Mouse (Mus musculus): ENCODE measurements around the gene Mthfr. TPM values are rescaled to one million over a fixed set of nuclear protein-coding genes. Genes with fewer than 3 reads are reported as not detected.

Gene Mthfr
- polyA plus RNA-seq, 1 experiment from 2014 or later: 18.7 TPM

DNA sequence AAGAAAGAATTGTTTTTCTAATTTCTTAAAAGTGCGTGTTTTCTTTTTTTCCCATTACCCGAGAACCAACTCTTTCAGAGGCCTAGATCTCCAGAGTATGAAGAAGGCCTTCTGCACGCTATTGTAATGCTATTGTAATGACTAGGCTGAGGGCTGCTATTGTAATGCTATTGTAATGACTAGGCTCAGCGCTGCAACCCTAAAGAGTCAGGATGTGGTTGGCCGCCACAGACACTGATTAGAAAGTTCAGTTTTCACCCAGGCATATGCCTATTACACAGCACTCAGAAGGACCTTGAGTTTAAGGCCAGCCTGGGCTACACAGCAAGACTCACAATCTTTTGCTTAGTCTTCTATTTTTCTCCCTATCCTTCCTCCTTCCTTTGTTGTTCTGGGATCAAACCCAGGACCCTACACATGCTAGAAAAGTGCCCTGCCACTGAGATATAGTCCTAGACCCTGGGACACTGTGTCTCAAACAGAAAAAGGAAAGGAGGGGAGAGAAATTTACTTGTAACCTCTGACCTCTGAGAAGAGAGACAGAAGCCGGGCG is 4.9 kb upstream of the Mthfr start:
- H3K27me3 ChIP-seq (ENCODE audit: control insufficient read depth, insufficient read depth, low read length): no peaks in the 10 kb centered on the region
- H3K27ac ChIP-seq (replicated peaks; ENCODE audit: low read depth, low read length): no peak overlapping the region
- H3K9ac ChIP-seq (ENCODE audit: low read length): no peak overlapping the region
- peaks cover 4% of the 10 kb centered on the region; the same call in 1 of the 2 replicates for H3K36me3 ChIP-seq (ENCODE audit: control insufficient read depth, insufficient read depth, low read length)
- no peak overlapping the region for H3K4me3 ChIP-seq (ENCODE audit: low read depth, low read length)
- ATAC-seq (ENCODE audit: insufficient number of reproducible peaks, low FRiP score, low TSS enrichment, low read depth) (no peak), DNase-seq (ENCODE audit: low spot score) (no peak)
- H3K4me1 ChIP-seq (ENCODE audit: control insufficient read depth, insufficient read depth, low read length): peaks cover 4% of the 10 kb centered on the region
- H3K9me3 ChIP-seq (ENCODE audit: control insufficient read depth, low read length): no peaks in the 10 kb centered on the region
- 84% methylated on average over 7 of the region's 7 CpGs for whole genome bisulfite sequencing
- H3K4me2 ChIP-seq (ENCODE audit: low read depth, severe bottlenecking): no peak overlapping the region

DNA sequence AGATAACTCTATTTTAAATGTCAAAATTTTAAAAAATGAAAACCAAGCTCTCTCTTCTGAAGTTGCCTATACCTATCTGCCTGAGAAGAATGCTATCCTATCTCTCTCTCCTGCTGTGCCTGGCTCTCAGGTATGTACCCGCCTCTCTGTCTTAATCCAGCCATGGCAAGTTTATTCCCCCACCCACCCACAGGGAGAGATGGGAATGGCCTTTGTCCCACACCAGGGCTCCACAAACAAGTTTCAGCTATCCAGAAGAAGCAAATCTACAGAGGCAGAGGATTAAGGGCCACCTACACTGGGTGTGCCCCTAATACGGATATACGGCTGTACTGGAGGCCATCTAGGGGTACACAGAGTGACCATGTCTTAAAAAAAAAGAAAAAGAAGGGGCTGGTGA is 3.4 kb upstream of the Mthfr start:
- no peak for DNase-seq (ENCODE audit: low spot score)
- WGBS: 85% methylated on average over 3 of the region's 3 CpGs
- H3K36me3 ChIP-seq (ENCODE audit: control insufficient read depth, insufficient read depth, low read length): 0 out of 2 replicates have a peak, but pooled peaks cover under 1% of the 10 kb centered on the region
- no peaks in the 10 kb centered on the region for H3K9me3 ChIP-seq (ENCODE audit: control insufficient read depth, low read length)
- H3K27me3 ChIP-seq (ENCODE audit: control insufficient read depth, insufficient read depth, low read length): no peaks in the 10 kb centered on the region
- H3K4me3 ChIP-seq (ENCODE audit: low read depth, low read length): no peak overlapping the region
- H3K9ac ChIP-seq (ENCODE audit: low read length): no peak overlapping the region
- H3K27ac ChIP-seq (replicated peaks; ENCODE audit: low read depth, low read length): no peak overlapping the region
- H3K4me1 ChIP-seq (ENCODE audit: control insufficient read depth, insufficient read depth, low read length): peaks cover 11% of the 10 kb centered on the region
- ATAC-seq (ENCODE audit: insufficient number of reproducible peaks, low FRiP score, low TSS enrichment, low read depth): no peak
- H3K4me2 ChIP-seq (ENCODE audit: low read depth, severe bottlenecking): no peak overlapping the region

- 9% methylated on average over 26 of the region's 26 CpGs for WGBS
- Histone ChIP-seq H3K4me1 (ENCODE audit: control insufficient read depth, insufficient read depth, low read length) (peaks cover 23% of the 10 kb centered on the region), H3K36me3 (ENCODE audit: control insufficient read depth, insufficient read depth, low read length) (no peaks in the 10 kb centered on the region)
Observed at GRCm38 (mm10) chr4:148038079-148038599, 738 bp upstream of the Mthfr start.

GRCm38 (mm10) chr4:148039254-148040028 is 564 bp downstream of the Mthfr start:
- 23% methylated on average over 19 of the region's 19 CpGs for WGBS
- H3K4me3 ChIP-seq (ENCODE audit: low read depth, low read length): peak overlapping the region; percentile 86
- no peak overlapping the region; the same call in none of the 2 replicates for H3K27ac ChIP-seq (replicated peaks; ENCODE audit: low read depth, low read length)
- peak overlapping the region; percentile 66 for H3K9ac ChIP-seq (ENCODE audit: low read length)
- no peaks in the 10 kb centered on the region for H3K9me3 ChIP-seq (ENCODE audit: control insufficient read depth, low read length)
- H3K27me3 ChIP-seq (ENCODE audit: control insufficient read depth, insufficient read depth, low read length): no peaks in the 10 kb centered on the region
- H3K4me2 ChIP-seq (ENCODE audit: low read depth, severe bottlenecking): peak overlapping the region; percentile 75
- ATAC-seq (ENCODE audit: insufficient number of reproducible peaks, low FRiP score, low TSS enrichment, low read depth) (no peak), DNase-seq (ENCODE audit: low spot score) (no peak)
- peaks cover 23% of the 10 kb centered on the region for H3K4me1 ChIP-seq (ENCODE audit: control insufficient read depth, insufficient read depth, low read length)
- no peaks in the 10 kb centered on the region for H3K36me3 ChIP-seq (ENCODE audit: control insufficient read depth, insufficient read depth, low read length)

More at GRCm38 (mm10) chr4:148038079-148038599, 738 bp upstream of the Mthfr start:
- H3K9me3 ChIP-seq (ENCODE audit: control insufficient read depth, low read length): no peaks in the 10 kb centered on the region
- DNase-seq (ENCODE audit: low spot score) (no peak), ATAC-seq (ENCODE audit: insufficient number of reproducible peaks, low FRiP score, low TSS enrichment, low read depth) (no peak)
- peak overlapping the region; percentile 68 for H3K9ac ChIP-seq (ENCODE audit: low read length)
- 0 out of 2 replicates have a peak overlapping the region, but pooled peaks have one; percentile 36 for H3K27ac ChIP-seq (replicated peaks; ENCODE audit: low read depth, low read length)
- H3K27me3 ChIP-seq (ENCODE audit: control insufficient read depth, insufficient read depth, low read length): no peaks in the 10 kb centered on the region
- H3K4me2 ChIP-seq (ENCODE audit: low read depth, severe bottlenecking): peak overlapping the region; percentile 75
- peak overlapping the region; percentile 86 for H3K4me3 ChIP-seq (ENCODE audit: low read depth, low read length)

DNA sequence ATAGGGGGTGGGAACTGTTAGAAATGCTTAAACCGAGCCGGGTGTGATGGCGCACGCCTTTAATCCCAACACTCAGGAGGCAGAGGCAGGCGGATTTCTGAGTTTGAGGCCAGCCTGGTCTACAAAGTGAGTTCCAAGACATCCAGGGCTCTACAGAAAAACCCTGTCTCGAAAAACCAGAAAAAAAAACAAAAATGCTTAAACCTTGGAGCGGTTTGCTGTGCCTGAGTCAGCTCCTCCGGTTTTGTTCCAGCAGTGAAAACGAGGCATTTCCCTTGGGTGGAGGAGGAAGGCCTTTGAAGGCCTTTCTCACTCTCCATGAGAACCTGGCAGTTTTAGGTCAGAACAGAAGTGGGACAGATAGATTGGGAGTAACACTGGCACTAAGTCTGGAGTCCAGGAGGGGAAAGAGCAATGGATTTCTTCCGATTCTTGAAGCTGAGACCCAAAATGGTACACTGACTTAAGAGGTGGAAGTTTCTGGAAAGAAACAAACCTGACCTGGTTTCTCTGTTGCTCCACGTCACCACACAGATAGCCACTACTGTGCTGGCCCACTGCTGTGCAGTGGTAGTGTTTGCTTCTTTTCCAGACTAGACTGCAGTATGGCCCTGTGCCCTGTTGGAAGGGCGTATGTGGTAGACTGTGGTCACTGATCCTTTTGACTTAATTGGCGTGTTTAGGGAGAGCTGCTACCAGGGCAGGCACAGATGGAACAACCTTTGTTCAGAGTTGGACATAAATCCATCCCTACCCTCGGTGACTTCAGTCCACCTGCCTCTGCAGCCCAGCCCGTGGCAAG is 1.4 kb downstream of the Mthfr start:
- DNase-seq (ENCODE audit: low spot score): no peak
- H3K9ac ChIP-seq (ENCODE audit: low read length): no peak overlapping the region
- peak overlapping the region; percentile 90 for H3K4me2 ChIP-seq (ENCODE audit: low read depth, severe bottlenecking)
- no peak overlapping the region; the same call in 1 of the 2 replicates for H3K4me3 ChIP-seq (ENCODE audit: low read depth, low read length)
- no peaks in the 10 kb centered on the region for H3K27me3 ChIP-seq (ENCODE audit: control insufficient read depth, insufficient read depth, low read length)
- H3K4me1 ChIP-seq (ENCODE audit: control insufficient read depth, insufficient read depth, low read length): peaks cover 23% of the 10 kb centered on the region
- H3K36me3 ChIP-seq (ENCODE audit: control insufficient read depth, insufficient read depth, low read length): no peaks in the 10 kb centered on the region
- H3K27ac ChIP-seq (replicated peaks; ENCODE audit: low read depth, low read length): no peak overlapping the region; the same call in 1 of the 2 replicates
- H3K9me3 ChIP-seq (ENCODE audit: control insufficient read depth, low read length): no peaks in the 10 kb centered on the region
- ATAC-seq (ENCODE audit: insufficient number of reproducible peaks, low FRiP score, low TSS enrichment, low read depth): no peak
- WGBS: 70% methylated on average over 15 of the region's 15 CpGs

- H3K4me1 ChIP-seq (ENCODE audit: control insufficient read depth, insufficient read depth, low read length): peaks cover 23% of the 10 kb centered on the region
Observed at GRCm38 (mm10) chr4:148040933-148041610, 2.2 kb downstream of the Mthfr start.

DNA sequence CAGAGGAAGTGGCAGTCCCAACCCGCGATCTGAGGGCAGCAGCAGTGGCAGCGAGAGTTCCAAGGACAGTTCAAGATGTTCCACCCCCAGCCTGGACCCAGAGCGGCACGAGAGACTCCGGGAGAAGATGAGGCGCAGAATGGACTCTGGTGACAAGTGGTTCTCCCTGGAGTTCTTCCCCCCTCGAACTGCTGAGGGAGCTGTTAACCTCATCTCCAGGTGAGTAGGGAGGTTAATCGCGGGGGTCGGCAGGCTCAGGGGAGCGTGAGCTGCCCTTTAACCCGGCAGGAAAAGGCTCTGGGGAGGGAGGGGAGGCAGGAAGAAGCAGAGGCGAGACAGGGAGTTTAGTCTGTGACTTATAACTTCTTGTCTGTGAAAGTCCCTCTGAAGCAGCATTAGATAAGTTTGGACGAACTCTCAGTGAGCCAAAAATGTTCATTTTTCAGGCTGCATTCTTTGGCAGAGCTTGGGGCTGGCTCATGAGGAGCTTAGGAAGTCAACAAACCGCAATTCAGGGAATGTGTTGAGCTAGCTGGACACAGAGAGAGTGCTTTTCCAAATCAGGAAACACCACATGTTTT is 2.8 kb downstream of the Mthfr start:
- DNase-seq (ENCODE audit: low spot score): peak; percentile 36
- Histone ChIP-seq H3K4me3 (ENCODE audit: low read depth, low read length) (peak overlapping the region; percentile 42), H3K27me3 (ENCODE audit: control insufficient read depth, insufficient read depth, low read length) (no peaks in the 10 kb centered on the region), H3K4me2 (ENCODE audit: low read depth, severe bottlenecking) (peak overlapping the region; percentile 90), H3K9ac (ENCODE audit: low read length) (peak overlapping the region; percentile 58), H3K27ac (replicated peaks; ENCODE audit: low read depth, low read length) (no peak overlapping the region), H3K9me3 (ENCODE audit: control insufficient read depth, low read length) (no peaks in the 10 kb centered on the region), H3K4me1 (ENCODE audit: control insufficient read depth, insufficient read depth, low read length) (peaks cover 23% of the 10 kb centered on the region), H3K36me3 (ENCODE audit: control insufficient read depth, insufficient read depth, low read length) (no peaks in the 10 kb centered on the region)
- WGBS: 3% methylated on average over 16 of the region's 16 CpGs
- no peak for ATAC-seq (ENCODE audit: insufficient number of reproducible peaks, low FRiP score, low TSS enrichment, low read depth)

More at GRCm38 (mm10) chr4:148040933-148041610, 2.2 kb downstream of the Mthfr start:
- no peaks in the 10 kb centered on the region for H3K27me3 ChIP-seq (ENCODE audit: control insufficient read depth, insufficient read depth, low read length)
- peak overlapping the region; percentile 42 for H3K4me3 ChIP-seq (ENCODE audit: low read depth, low read length)
- peak; percentile 82 for DNase-seq (ENCODE audit: low spot score)
- H3K9ac ChIP-seq (ENCODE audit: low read length): peak overlapping the region; percentile 58
- no peaks in the 10 kb centered on the region for H3K9me3 ChIP-seq (ENCODE audit: control insufficient read depth, low read length)
- peak overlapping the region; percentile 90 for H3K4me2 ChIP-seq (ENCODE audit: low read depth, severe bottlenecking)
- H3K36me3 ChIP-seq (ENCODE audit: control insufficient read depth, insufficient read depth, low read length): no peaks in the 10 kb centered on the region
- peak overlapping the region; percentile 65 for H3K27ac ChIP-seq (replicated peaks; ENCODE audit: low read depth, low read length)
- WGBS: under 1% methylated on average over 19 of the region's 19 CpGs
- ATAC-seq (ENCODE audit: insufficient number of reproducible peaks, low FRiP score, low TSS enrichment, low read depth): peak; percentile 56

All from limb, embryonic 11.5 days (tissue).